Mouse (Mus musculus) liver, embryonic 12.5 days (tissue): ENCODE data around the gene Prss50. TPM values are rescaled to one million over a fixed set of nuclear protein-coding genes. Genes with fewer than 3 reads are reported as not detected.

Source experiments
- ATAC-seq: fragments of 200-750 bp; cut with Nextera tagmentation; 2 replicates; pipeline ENCODE4 v1.8.0; 2017; ENCODE audit warnings: moderate number of reproducible peaks, mild to moderate bottlenecking, moderate library complexity
- H3K27ac ChIP-seq: fragments of 300-500 bp; sonication (generic); 2 replicates; pipeline ENCODE4 v1.5.1; 2016; ENCODE audit warnings: mild to moderate bottlenecking
- H3K27me3 ChIP-seq: fragments of 300-500 bp; sonication (generic); replicated peaks from 2 replicates; pipeline ENCODE4 v1.6.1; 2016; ENCODE audit warnings: mild to moderate bottlenecking, moderate library complexity
- H3K36me3 ChIP-seq: fragments of 300-500 bp; sonication (generic); 2 replicates; pipeline ENCODE4 v1.6.1; 2016; ENCODE audit warnings: mild to moderate bottlenecking, moderate library complexity
- H3K4me1 ChIP-seq: fragments of 300-500 bp; sonication (generic); 2 replicates; pipeline ENCODE4 v1.6.1; 2016
- H3K4me2 ChIP-seq: fragments of 300-500 bp; sonication (generic); 2 replicates; pipeline ENCODE4 v1.6.1; 2016; ENCODE audit warnings: mild to moderate bottlenecking, moderate library complexity
- H3K4me3 ChIP-seq: fragments of 300-500 bp; sonication (generic); 2 replicates; pipeline ENCODE4 v1.5.1; 2016; ENCODE audit warnings: mild to moderate bottlenecking, moderate library complexity
- H3K9ac ChIP-seq: fragments of 300-500 bp; sonication (generic); 2 replicates; pipeline ENCODE4 v1.6.1; 2016; ENCODE audit warnings: mild to moderate bottlenecking, moderate library complexity
- H3K9me3 ChIP-seq: fragments of 300-500 bp; sonication (generic); replicated peaks from 2 replicates; pipeline ENCODE4 v1.6.1; 2016; ENCODE audit warnings: mild to moderate bottlenecking, moderate library complexity
- WGBS: fragments of 180-500 bp; shearing (Covaris S2); methylation state at CpG from one replicate; pipeline ENCODE4 v1.1.7; 2016; ENCODE audit not compliant: insufficient replicate concordance; 5-methylcytosine and 5-hydroxymethylcytosine counted together
- polyA plus RNA-seq: library from polyadenylated mRNA; unstranded; fragments of >200 nt; fragmentation: Nextera tagmentation; extraction: Ambion mirVana; gene quantifications from 2 replicates; pipeline ENCODE4 v1.2.1, GENCODE M21; 2016

Prss50 gene
- polyA plus RNA-seq, 1 experiment from 2014 or later = 27.5 TPM

DNA sequence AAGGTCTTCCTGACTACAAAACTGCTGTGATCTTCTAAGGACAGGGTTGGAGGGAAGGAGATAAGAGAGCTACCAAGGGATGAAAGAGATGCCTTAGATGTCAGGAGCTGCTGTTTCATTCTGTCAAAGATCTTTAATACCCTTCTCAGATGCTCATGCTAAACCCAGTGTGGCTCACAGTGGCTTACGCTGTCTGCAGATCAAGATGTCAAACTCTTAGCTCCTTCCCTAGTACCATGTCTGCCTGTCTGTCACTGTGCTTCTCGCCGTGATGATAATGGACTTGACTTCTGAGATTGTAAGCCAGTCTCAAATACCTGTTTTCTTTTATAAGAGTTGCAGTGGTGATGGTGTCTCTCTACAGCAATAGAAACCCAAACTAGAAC lies 50.9 kb downstream of the Prss50 start:
- no peak overlapping the region for H3K4me2 ChIP-seq
- no peak for ATAC-seq
- WGBS = 79% methylated on average over 3 of the region's 3 CpGs
- no peak overlapping the region for H3K4me3 ChIP-seq
- H3K27me3 ChIP-seq = 0 out of 2 replicates have a peak, but pooled peaks cover 4% of the 10 kb centered on the region
- no peaks in the 10 kb centered on the region for H3K36me3 ChIP-seq
- H3K9ac ChIP-seq = no peak overlapping the region
- no peaks in the 10 kb centered on the region for H3K9me3 ChIP-seq
- H3K27ac ChIP-seq = no peak overlapping the region
- no peaks in the 10 kb centered on the region for H3K4me1 ChIP-seq

DNA sequence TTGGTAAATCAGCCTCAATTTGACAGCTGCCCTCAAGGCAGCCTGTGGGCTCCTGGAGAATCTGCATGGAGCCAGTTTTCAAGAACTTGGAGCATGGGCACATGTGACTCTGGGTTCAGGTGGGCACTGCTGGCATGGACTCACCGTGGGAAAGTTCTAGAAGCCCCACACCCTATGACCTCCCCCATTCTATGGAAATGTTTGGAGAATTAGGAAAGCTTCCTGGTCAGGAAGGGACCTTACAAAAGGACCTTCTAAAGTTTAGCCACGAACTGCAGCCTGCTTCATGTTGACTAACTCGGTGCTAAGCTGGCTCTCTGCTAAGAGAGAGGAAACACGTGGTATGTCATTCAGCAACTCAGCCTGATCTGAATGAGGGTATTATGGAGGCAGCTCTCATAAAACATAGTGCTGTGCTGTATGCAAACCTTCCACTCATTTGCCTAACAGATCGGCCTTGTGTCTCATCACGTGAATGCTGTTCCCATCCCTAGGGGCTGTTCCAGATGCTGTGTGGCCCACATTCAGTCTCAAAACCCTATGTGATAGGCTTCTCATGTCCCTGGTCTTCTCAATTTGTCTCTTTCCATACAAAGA lies 51.7 kb downstream of the Prss50 start:
- Histone ChIP-seq H3K27ac (no peak overlapping the region), H3K27me3 (0 out of 2 replicates have a peak, but pooled peaks cover 4% of the 10 kb centered on the region), H3K9ac (no peak overlapping the region), H3K9me3 (no peaks in the 10 kb centered on the region), H3K4me3 (no peak overlapping the region), H3K4me1 (no peaks in the 10 kb centered on the region), H3K36me3 (no peaks in the 10 kb centered on the region), H3K4me2 (no peak overlapping the region)
- ATAC-seq = no peak
- WGBS = 66% methylated on average over 6 of the region's 6 CpGs

Other genes starting within 250 kb of the Prss50 start
- 5.3 and 6.7 TPM in 2 replicates for gene Nradd, start 233.5 kb upstream of the Prss50 start, polyA plus RNA-seq
- 4.7 and 4.9 TPM in 2 replicates for gene Nbeal2, start 203.8 kb upstream of the Prss50 start, polyA plus RNA-seq
- gene Ccdc12, start 201.5 kb upstream of the Prss50 start, polyA plus RNA-seq = 103 and 105 TPM in 2 replicates
- 0.48 and 1.6 TPM in 2 replicates for gene Myl3, start 116.1 kb upstream of the Prss50 start, polyA plus RNA-seq
- gene Pth1r, start 110.8 kb upstream of the Prss50 start, polyA plus RNA-seq = 7.8 and 9.1 TPM in 2 replicates
- gene Prss42, start 59.8 kb upstream of the Prss50 start, polyA plus RNA-seq = not detected in 2 replicates
- not detected in 2 replicates for gene Prss44, start 44.0 kb upstream of the Prss50 start, polyA plus RNA-seq
- gene Prss43, start 31.3 kb upstream of the Prss50 start, polyA plus RNA-seq = not detected in 2 replicates
- not detected in 2 replicates for gene Prss45, start 23.4 kb upstream of the Prss50 start, polyA plus RNA-seq
- gene Prss46, start 13.5 kb upstream of the Prss50 start, polyA plus RNA-seq = not detected in 2 replicates
- 2.4 and 3.2 TPM in 2 replicates for gene Als2cl, start 21.9 kb downstream of the Prss50 start, polyA plus RNA-seq
- gene Tmie, start 22.1 kb downstream of the Prss50 start, polyA plus RNA-seq = 1.4 and 1.6 TPM in 2 replicates
- gene Fam240a, start 58.9 kb downstream of the Prss50 start, polyA plus RNA-seq = not detected in 2 replicates
- gene Tdgf1, start 88.2 kb downstream of the Prss50 start, polyA plus RNA-seq = not detected in 2 replicates
- gene Lrrc2, start 93.6 kb downstream of the Prss50 start, polyA plus RNA-seq = 0.12 and 0.26 TPM in 2 replicates
- 6.7 and 8.1 TPM in 2 replicates for gene Rtp3, start 132.6 kb downstream of the Prss50 start, polyA plus RNA-seq
- 17.0 and 18.7 TPM in 2 replicates for gene Ltf, start 161.3 kb downstream of the Prss50 start, polyA plus RNA-seq
- gene Ccrl2, start 199.6 kb downstream of the Prss50 start, polyA plus RNA-seq = 12.2 and 13.4 TPM in 2 replicates